Mouse (Mus musculus): Measurements from ENCODE around the gene Fcgrt. TPM values are rescaled to one million over a fixed set of nuclear protein-coding genes. Genes with fewer than 3 reads are reported as not detected.

The Fcgrt gene
- total RNA-seq, 1 experiment from 2014 or later: 4.7 TPM

Other genes starting within 250 kb of the Fcgrt start
- gene Pnkp, start 246.7 kb downstream of the Fcgrt start, total RNA-seq (2017): 16.6 and 26.5 TPM in 2 replicates
- 31.7 and 39.4 TPM in 2 replicates for gene Ptov1, start 234.1 kb downstream of the Fcgrt start, total RNA-seq (2017)
- 12.3 and 13.3 TPM in 2 replicates for gene Med25, start 211.1 kb downstream of the Fcgrt start, total RNA-seq (2017)
- gene Fuz, start 207.8 kb downstream of the Fcgrt start, total RNA-seq (2017): 14.7 and 28.1 TPM in 2 replicates
- 22.4 and 31.1 TPM in 2 replicates for gene Ap2a1, start 174.4 kb downstream of the Fcgrt start, total RNA-seq (2017)
- not detected in 2 replicates for gene Tsks, start 160.6 kb downstream of the Fcgrt start, total RNA-seq (2017)
- 0.23 and 1.2 TPM in 2 replicates for gene Cpt1c, start 129.0 kb downstream of the Fcgrt start, total RNA-seq (2017)
- 143 and 170 TPM in 2 replicates for gene Prmt1, start 117.3 kb downstream of the Fcgrt start, total RNA-seq (2017)
- 92.9 and 129 TPM in 2 replicates for gene Irf3, start 106.2 kb downstream of the Fcgrt start, total RNA-seq (2017)
- gene Bcl2l12, start 105.1 kb downstream of the Fcgrt start, total RNA-seq (2017): 29.5 and 33.8 TPM in 2 replicates
- 9.6 and 17.0 TPM in 2 replicates for gene Scaf1, start 87.5 kb downstream of the Fcgrt start, total RNA-seq (2017)
- 1.1 TPM in 1 of 2 replicates, not detected in the other for gene Rras, start 85.9 kb downstream of the Fcgrt start, total RNA-seq (2017)
- gene Prr12, start 51.0 kb downstream of the Fcgrt start, total RNA-seq (2017): 2.2 and 7.5 TPM in 2 replicates
- gene Nosip, start 41.4 kb downstream of the Fcgrt start, total RNA-seq (2017): 66.0 and 71.2 TPM in 2 replicates
- 3.4 and 3.8 TPM in 2 replicates for gene Prrg2, start 41.2 kb downstream of the Fcgrt start, total RNA-seq (2017)
- 23.2 and 37.1 TPM in 2 replicates for gene Rcn3, start 11.6 kb downstream of the Fcgrt start, total RNA-seq (2017)
- 1,473 and 1,910 TPM in 2 replicates for gene Rps11, start 20.6 kb upstream of the Fcgrt start, total RNA-seq (2017)
- gene Rpl13a, start 24.9 kb upstream of the Fcgrt start, total RNA-seq (2017): 3,242 and 3,932 TPM in 2 replicates
- gene Gm45713, start 32.4 kb upstream of the Fcgrt start, total RNA-seq (2017): not detected in 2 replicates
- gene Flt3l, start 32.6 kb upstream of the Fcgrt start, total RNA-seq (2017): 5.8 and 13.0 TPM in 2 replicates
- gene Pih1d1, start 50.5 kb upstream of the Fcgrt start, total RNA-seq (2017): 35.2 and 59.8 TPM in 2 replicates
- 32.2 and 37.9 TPM in 2 replicates for gene Aldh16a1, start 50.7 kb upstream of the Fcgrt start, total RNA-seq (2017)
- not detected in 2 replicates for gene Slc17a7, start 60.1 kb upstream of the Fcgrt start, total RNA-seq (2017)
- gene Gfy, start 75.7 kb upstream of the Fcgrt start, total RNA-seq (2017): not detected in 2 replicates
- gene Pth2, start 77.1 kb upstream of the Fcgrt start, total RNA-seq (2017): not detected in 2 replicates
- gene Ccdc155, start 101.0 kb upstream of the Fcgrt start, total RNA-seq (2017): 0.18 and 2.0 TPM in 2 replicates
- 6.7 and 17.4 TPM in 2 replicates for gene Dkkl1, start 108.3 kb upstream of the Fcgrt start, total RNA-seq (2017)
- gene Tead2, start 111.9 kb upstream of the Fcgrt start, total RNA-seq (2017): 0.55 and 0.87 TPM in 2 replicates
- 28.9 and 41.4 TPM in 2 replicates for gene Cd37, start 135.3 kb upstream of the Fcgrt start, total RNA-seq (2017)
- gene Slc6a16, start 137.2 kb upstream of the Fcgrt start, total RNA-seq (2017): not detected in 2 replicates
- gene Slc6a21, start 173.7 kb upstream of the Fcgrt start, total RNA-seq (2017): not detected in 2 replicates
- 3.1 and 3.4 TPM in 2 replicates for gene Trpm4, start 229.9 kb upstream of the Fcgrt start, total RNA-seq (2017)
- 0.41 TPM in 1 of 2 replicates, not detected in the other for gene Hrc, start 231.4 kb upstream of the Fcgrt start, total RNA-seq (2017)